Mouse (Mus musculus) CH12.LX (cell line): Measurements from ENCODE around the gene Bpifc. TPM values are rescaled to one million over a fixed set of nuclear protein-coding genes. Genes with fewer than 3 reads are reported as not detected.
A peak's percentile ranks its signal among the peaks of the same experiment; 100 is the strongest.

Experiments
- DNase-seq: peaks from one replicate; pipeline ENCODE4 v3.0.0-alpha.2; 2013; ENCODE audit errors: extremely low read depth
- H3K27ac ChIP-seq: 2 replicates; pipeline ENCODE4 v1.5.1; 2012; ENCODE audit warnings: low read depth, mild to moderate bottlenecking, control low read depth, moderate library complexity; ENCODE audit not compliant: insufficient read depth
- H3K27me3 ChIP-seq: replicated peaks from 2 replicates; pipeline ENCODE3; 2012; ENCODE audit warnings: inconsistent platforms
- H3K36me3 ChIP-seq, 2 experiments: replicated peaks in 1 of 2; 2 replicates each; pipeline versions ENCODE3 to v1.6.1; 2012; ENCODE audit warnings: inconsistent platforms in 1 of 2, low read length in 1 of 2, mild to moderate bottlenecking in 1 of 2, mixed read lengths in 1 of 2, moderate library complexity in 1 of 2; ENCODE audit not compliant: control insufficient read depth in 1 of 2, insufficient read depth in 1 of 2
- H3K4me1 ChIP-seq, 2 experiments: 2 replicates each; pipeline ENCODE4 v1.6.1; 2012; ENCODE audit warnings: inconsistent platforms in 1 of 2, moderate library complexity in 1 of 2; ENCODE audit not compliant: insufficient read depth in 2 of 2, control insufficient read depth in 1 of 2
- H3K4me2 ChIP-seq: 2 replicates; pipeline ENCODE4 v1.6.1; 2012; ENCODE audit warnings: low read depth, mild to moderate bottlenecking, control low read depth; ENCODE audit not compliant: poor library complexity, insufficient read depth, severe bottlenecking
- H3K4me3 ChIP-seq, 3 experiments: fragments of 150-350 bp in 1 of 3; sonication (generic) in 1 of 3; replicated peaks in 1 of 3; 2 replicates each; pipeline versions ENCODE3 to v1.5.1; 2011 to 2012; ENCODE audit warnings: low read depth in 2 of 3, low read length in 2 of 3, mild to moderate bottlenecking in 2 of 3, moderate library complexity in 2 of 3, control low read depth in 1 of 3, improper control_type of control experiment in 1 of 3, inconsistent platforms in 1 of 3, mixed read lengths in 1 of 3; ENCODE audit not compliant: poor library complexity in 1 of 3
- H3K79me2 ChIP-seq: replicated peaks from 2 replicates; pipeline ENCODE4 v1.6.1; 2012; ENCODE audit warnings: mild to moderate bottlenecking, moderate library complexity; ENCODE audit not compliant: control insufficient read depth, poor library complexity, insufficient read depth, severe bottlenecking; ENCODE audit errors: extremely low read depth
- H3K9ac ChIP-seq: 2 replicates; pipeline ENCODE4 v1.6.1; 2012; ENCODE audit warnings: low read depth, mild to moderate bottlenecking, control low read depth, moderate library complexity; ENCODE audit not compliant: insufficient read depth
- H3K9me3 ChIP-seq: replicated peaks from 2 replicates; pipeline ENCODE3; 2012; ENCODE audit warnings: low read length, inconsistent platforms, mixed read lengths
- CHD1 ChIP-seq: IDR thresholded peaks from 2 replicates; pipeline ENCODE4 v1.6.1; 2012; ENCODE audit warnings: low read depth, low read length, improper control_type of control experiment, inconsistent platforms
- CHD2 ChIP-seq: IDR thresholded peaks from 2 replicates; pipeline ENCODE4 v1.6.1; 2011; ENCODE audit warnings: low read length, improper control_type of control experiment
- CTCF ChIP-seq, 2 experiments: IDR thresholded peaks in 1 of 2; conservative IDR thresholded peaks in 1 of 2; 2 replicates each; pipeline ENCODE4 v1.5.1; 2011 to 2012; ENCODE audit warnings: low read depth in 2 of 2, low read length in 2 of 2, improper control_type of control experiment in 1 of 2, inconsistent platforms in 1 of 2, mild to moderate bottlenecking in 1 of 2, moderate library complexity in 1 of 2
- E2F4 ChIP-seq: IDR thresholded peaks from 2 replicates; pipeline ENCODE4 v1.6.1; 2011; ENCODE audit warnings: low read depth, low read length, improper control_type of control experiment; ENCODE audit not compliant: insufficient replicate concordance
- ELF1 ChIP-seq: IDR thresholded peaks from 2 replicates; pipeline ENCODE4 v1.6.1; 2014; ENCODE audit warnings: low read depth, mild to moderate bottlenecking, inconsistent platforms, low read length, improper control_type of control experiment
- EP300 ChIP-seq: IDR thresholded peaks from 2 replicates; pipeline ENCODE4 v1.6.1; 2011; ENCODE audit warnings: low read length, improper control_type of control experiment
- ETS1 ChIP-seq: conservative IDR thresholded peaks from 2 replicates; pipeline ENCODE4 v1.6.1; 2012; ENCODE audit warnings: low read depth, mild to moderate bottlenecking, inconsistent platforms, low read length, improper control_type of control experiment, moderate library complexity
- GABPA ChIP-seq: IDR thresholded peaks from 2 replicates; pipeline ENCODE4 v1.6.1; 2012; ENCODE audit warnings: low read depth, low read length, improper control_type of control experiment, inconsistent platforms; ENCODE audit not compliant: insufficient replicate concordance
- IRF4 ChIP-seq: IDR thresholded peaks from 2 replicates; pipeline ENCODE4 v1.6.1; 2014; ENCODE audit warnings: low read depth, mild to moderate bottlenecking, inconsistent platforms, low read length, improper control_type of control experiment
- JUND ChIP-seq: conservative IDR thresholded peaks from 2 replicates; pipeline ENCODE4 v1.6.1; 2011; ENCODE audit warnings: low read depth, low read length, improper control_type of control experiment
- KAT2A ChIP-seq: IDR thresholded peaks from 2 replicates; pipeline ENCODE4 v1.6.1; 2012; ENCODE audit warnings: low read length, improper control_type of control experiment, inconsistent platforms; ENCODE audit not compliant: insufficient replicate concordance
- MAFK ChIP-seq: IDR thresholded peaks from 2 replicates; pipeline ENCODE4 v1.6.1; 2011; ENCODE audit warnings: low read length, improper control_type of control experiment; ENCODE audit not compliant: insufficient replicate concordance
- MAX ChIP-seq: IDR thresholded peaks from 2 replicates; pipeline ENCODE4 v1.6.1; 2011; ENCODE audit warnings: low read length, improper control_type of control experiment
- MAZ ChIP-seq: IDR thresholded peaks from 2 replicates; pipeline ENCODE4 v1.6.1; 2012; ENCODE audit warnings: low read depth, mild to moderate bottlenecking, inconsistent platforms, low read length, improper control_type of control experiment, moderate library complexity
- MXI1 ChIP-seq: IDR thresholded peaks from 2 replicates; pipeline ENCODE4 v1.6.1; 2011; ENCODE audit warnings: mild to moderate bottlenecking, low read depth, low read length, improper control_type of control experiment
- MYC ChIP-seq: IDR thresholded peaks from 2 replicates; pipeline ENCODE4 v1.6.1; 2011; ENCODE audit warnings: low read depth, mild to moderate bottlenecking, improper control_type of control experiment, low read length
- NELFE ChIP-seq: IDR thresholded peaks from 2 replicates; pipeline ENCODE4 v1.6.1; 2011; ENCODE audit warnings: low read depth, low read length, improper control_type of control experiment
- NRF1 ChIP-seq: IDR thresholded peaks from 2 replicates; pipeline ENCODE4 v1.6.1; 2014; ENCODE audit warnings: low read depth, mild to moderate bottlenecking, inconsistent platforms, low read length, improper control_type of control experiment, moderate library complexity
- POLR2A ChIP-seq: IDR thresholded peaks from 2 replicates; pipeline ENCODE4 v1.6.1; 2011; ENCODE audit warnings: low read depth, mild to moderate bottlenecking, improper control_type of control experiment, low read length
- POLR2AphosphoS2 ChIP-seq: IDR thresholded peaks from 2 replicates; pipeline ENCODE4 v1.6.1; 2011; ENCODE audit warnings: low read depth, low read length, improper control_type of control experiment
- RAD21 ChIP-seq: IDR thresholded peaks from 2 replicates; pipeline ENCODE4 v1.6.1; 2011; ENCODE audit warnings: low read depth, mild to moderate bottlenecking, low read length, improper control_type of control experiment, moderate library complexity
- SIN3A ChIP-seq: IDR thresholded peaks from 2 replicates; pipeline ENCODE4 v1.6.1; 2012; ENCODE audit warnings: low read length, improper control_type of control experiment, inconsistent platforms
- TBP ChIP-seq: conservative IDR thresholded peaks from 2 replicates; pipeline ENCODE4 v1.6.1; 2011; ENCODE audit warnings: low read depth, low read length, improper control_type of control experiment
- USF1 ChIP-seq: IDR thresholded peaks from 2 replicates; pipeline ENCODE4 v1.6.1; 2014; ENCODE audit warnings: low read depth, mild to moderate bottlenecking, inconsistent platforms, low read length, improper control_type of control experiment
- USF2 ChIP-seq: conservative IDR thresholded peaks from 2 replicates; pipeline ENCODE4 v1.6.1; 2011; ENCODE audit warnings: low read depth, low read length, improper control_type of control experiment
- ZKSCAN1 ChIP-seq: IDR thresholded peaks from 2 replicates; pipeline ENCODE4 v1.6.1; 2012; ENCODE audit warnings: low read depth, inconsistent platforms, low read length, improper control_type of control experiment, borderline replicate concordance
- ZMIZ1 ChIP-seq: IDR thresholded peaks from 2 replicates; pipeline ENCODE4 v1.6.1; 2012; ENCODE audit warnings: low read depth, mild to moderate bottlenecking, inconsistent platforms, low read length, improper control_type of control experiment
- ZNF384 ChIP-seq: IDR thresholded peaks from 2 replicates; pipeline ENCODE4 v1.6.1; 2012; ENCODE audit warnings: low read depth, low read length, improper control_type of control experiment, inconsistent platforms
- dilution Hi-C: fragments of 300-500 bp; cut with MboI; formaldehyde crosslinking; loops from 2 replicates; pipeline ENCODE4 v1.14.3; 2020; ENCODE audit warnings: low sequenced_read_pairs; ENCODE audit not compliant: extremely low pct_unique_long_range_greater_than_20kb, extremely low pct_ligation_motif_present
- in situ Hi-C: fragments of 300-500 bp; cut with MboI; formaldehyde crosslinking; loops from 3 replicates; pipeline ENCODE4 v1.14.3; 2019; ENCODE audit warnings: low sequenced_read_pairs, low pct_ligation_motif_present, low pct_unique_long_range_greater_than_20kb, mixed read lengths
- polyA plus RNA-seq: library from polyadenylated mRNA; unstranded; fragments of >175 nt; gene quantifications from 2 replicates; pipeline ENCODE4 v1.2.1, GENCODE M21; 2012; ENCODE audit warnings: low read depth; ENCODE audit not compliant: insufficient read length
- total RNA-seq, 2 experiments: library from RNA; depleted of rRNA; stranded (reverse); fragments of 300-350 nt in 1 of 2; fragments of >200 nt in 1 of 2; gene quantifications; 2 replicates each; pipeline ENCODE4 v1.2.3; 2012 to 2014

Bpifc gene
- total and polyA plus RNA-seq, 3 experiments, result not detected

DNA sequence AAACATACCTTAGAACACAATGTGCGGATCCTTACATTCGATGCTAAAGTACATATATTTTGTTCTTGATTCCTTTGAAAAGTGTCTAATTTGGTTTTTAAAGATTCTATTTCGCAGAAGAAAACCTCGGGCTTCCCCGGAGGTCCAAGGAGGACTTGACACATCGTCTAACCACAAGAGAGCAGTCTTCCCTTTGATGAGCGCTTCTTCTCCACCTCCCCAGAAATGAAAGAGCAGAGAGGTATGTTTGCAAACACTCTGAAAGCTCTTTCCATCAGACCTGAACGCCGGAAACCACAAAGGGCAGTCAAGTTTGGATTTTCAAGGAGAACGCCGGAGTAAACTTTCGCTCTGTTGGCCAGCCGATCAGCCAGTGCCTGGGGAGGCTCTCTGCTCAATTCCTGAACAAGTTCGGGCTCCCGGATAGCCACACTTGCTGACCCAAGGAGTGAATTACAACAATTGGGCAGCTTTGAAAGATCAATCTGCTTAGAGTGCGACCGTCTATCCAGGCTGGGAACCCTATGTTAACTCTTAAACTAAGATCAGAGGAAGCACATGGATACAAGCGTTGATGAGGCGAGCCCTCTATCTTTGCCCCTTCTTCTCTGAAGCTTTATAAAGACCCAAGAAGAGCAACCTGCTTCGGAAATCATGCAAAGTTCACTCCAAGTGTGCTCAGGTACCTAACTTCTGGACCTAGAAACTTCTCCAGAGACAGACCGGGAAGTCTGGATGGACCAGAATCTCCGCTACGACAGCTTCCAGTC is 83.8 kb downstream of the Bpifc start, which contains the start of gene Ascl4:
TSS of gene Ascl4 (plus strand) at position 6 of the 770 bp plus-strand sequence.
- H3K27me3 ChIP-seq, result peaks cover 23% of the 10 kb centered on the region
- H3K9ac ChIP-seq, result peak within 1 kb of the TSS; percentile 19; the same call in 1 of the 2 replicates
- no peaks in the 10 kb centered on the region for H3K36me3 ChIP-seq
- dilution Hi-C loops (no loop called here), in situ Hi-C loops (no loop called here)
- no peaks in the 10 kb centered on the region for H3K79me2 ChIP-seq
- TF ChIP-seq CHD2, result no peak
- TF ChIP-seq MXI1, result 0 out of 2 replicates have a peak, but pooled peaks have one; percentile 49
- TF ChIP-seq MAX, result peak; percentile 4; the same call in 1 of the 2 replicates
- TF ChIP-seq RAD21, result peak; percentile 28
- peak in 1 of 2 experiments; percentile 45; a peak in 2 of 4 replicates for TF ChIP-seq CTCF (conservative IDR thresholded peaks at IDR 0.05 in 1 of 2, IDR thresholded peaks at IDR 0.05 in 1 of 2; ENCODE audit: low read depth in 2 of 2, low read length in 2 of 2)
- H3K4me3 ChIP-seq, result peak within 1 kb of the TSS; percentile 34 to 56 (median 36)
- H3K4me1 ChIP-seq, result peaks cover 8 to 30% of the 10 kb centered on the region in 2 experiments
- H3K9me3 ChIP-seq, result no peaks in the 10 kb centered on the region
- peak within 1 kb of the TSS; percentile 99 for H3K4me2 ChIP-seq
- H3K27ac ChIP-seq, result no peak within 1 kb of the TSS; the same call in 1 of the 2 replicates
- no peak for DNase-seq

DNA sequence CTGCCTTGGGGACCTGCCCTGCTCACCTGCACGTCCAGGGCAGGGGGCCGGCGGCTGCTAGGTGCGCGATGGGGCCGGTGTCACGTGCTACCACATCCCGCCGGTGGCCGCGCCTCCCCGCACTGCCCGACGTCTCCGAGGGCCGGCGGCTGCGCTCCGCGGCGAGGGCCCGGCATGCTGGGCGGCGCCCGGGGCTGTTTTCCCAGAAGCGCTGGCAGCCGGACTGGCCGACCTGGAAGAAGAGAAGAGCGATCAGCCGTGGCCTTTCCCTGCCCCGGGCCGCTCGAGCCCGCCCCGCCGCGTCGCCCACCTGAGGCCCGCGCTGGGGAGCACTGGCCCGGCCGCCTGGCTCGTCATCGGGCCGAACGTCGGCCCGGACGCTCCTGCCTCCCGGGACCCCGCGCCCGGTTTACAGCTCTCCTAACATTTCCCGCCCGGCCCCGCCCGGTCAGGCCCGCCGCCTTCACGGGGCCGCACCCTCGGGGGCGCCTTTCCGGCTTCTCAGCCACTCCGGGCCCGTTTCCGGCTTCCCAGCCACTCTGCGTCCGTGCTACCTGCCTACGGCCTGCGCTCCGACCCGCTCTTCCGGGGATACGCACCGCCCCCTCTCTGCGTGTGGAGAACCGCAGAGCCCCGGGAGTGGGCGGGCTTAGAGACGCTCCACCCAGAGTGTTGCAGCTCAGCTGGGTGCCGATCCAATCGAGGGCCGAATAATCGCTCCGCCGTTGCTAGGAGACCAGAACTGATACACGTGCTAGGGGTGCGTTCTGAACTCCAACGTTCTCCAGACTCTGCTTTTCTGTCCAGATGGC is 95.0 kb downstream of the Bpifc start, which contains the start of gene Prdm4:
TSS of gene Prdm4 (minus strand) at position 645 of the 812 bp plus-strand sequence.
- H3K9ac ChIP-seq, result peak within 1 kb of the TSS; percentile 92
- peak within 1 kb of the TSS; percentile 35; the same call in 1 of the 2 replicates for H3K27ac ChIP-seq
- H3K79me2 ChIP-seq, result peaks cover 24% of the 10 kb centered on the region
- peak within 1 kb of the TSS; percentile 65 to 93 (median 91) for H3K4me3 ChIP-seq
- H3K27me3 ChIP-seq, result peaks cover 13% of the 10 kb centered on the region
- peak within 1 kb of the TSS; percentile 99 for H3K4me2 ChIP-seq
- H3K36me3 ChIP-seq, result peaks cover 23 to 29% of the 10 kb centered on the region in 2 experiments
- in situ Hi-C loops (no loop called here), dilution Hi-C loops (no loop called here)
- no peaks in the 10 kb centered on the region for H3K9me3 ChIP-seq
- H3K4me1 ChIP-seq, result peaks cover 5 to 16% of the 10 kb centered on the region in 2 experiments
- DNase-seq, result peak; percentile 99
- TF ChIP-seq MAFK, result no peak
- TF ChIP-seq USF1, result peak; percentile 40; the same call in 1 of the 2 replicates
- TF ChIP-seq POLR2A, result peak; percentile 70
- no peak for TF ChIP-seq USF2
- peak; percentile 100 for TF ChIP-seq MXI1
- peak; percentile 100 for TF ChIP-seq SIN3A
- no peak for TF ChIP-seq E2F4
- TF ChIP-seq CTCF (conservative IDR thresholded peaks at IDR 0.05 in 1 of 2, IDR thresholded peaks at IDR 0.05 in 1 of 2; ENCODE audit: low read depth in 2 of 2, low read length in 2 of 2), result no peak
- TF ChIP-seq NRF1, result peak; percentile 68
- TF ChIP-seq IRF4, result peak; percentile 67; the same call in 1 of the 2 replicates
- no peak for TF ChIP-seq TBP
- TF ChIP-seq ETS1, result peak; percentile 62
- no peak for TF ChIP-seq ZNF384
- peak; percentile 12; the same call in 1 of the 2 replicates for TF ChIP-seq GABPA
- no peak for TF ChIP-seq ZKSCAN1
- no peak for TF ChIP-seq JUND
- peak; percentile 52; the same call in 1 of the 2 replicates for TF ChIP-seq NELFE
- no peak for TF ChIP-seq RAD21
- no peak; the same call in 1 of the 2 replicates for TF ChIP-seq ZMIZ1
- TF ChIP-seq MAX, result peak; percentile 95
- no peak for TF ChIP-seq CHD1
- peak; percentile 97 for TF ChIP-seq MYC
- peak; percentile 90 for TF ChIP-seq MAZ
- peak; percentile 78; the same call in 1 of the 2 replicates for TF ChIP-seq KAT2A
- no peak for TF ChIP-seq POLR2AphosphoS2
- TF ChIP-seq EP300, result no peak
- TF ChIP-seq ELF1, result peak; percentile 99
